Mouse (Mus musculus) midbrain, embryonic 11.5 days (tissue): Measurements from ENCODE around the gene Wdr78. TPM values are rescaled to one million over a fixed set of nuclear protein-coding genes. Genes with fewer than 3 reads are reported as not detected.
A peak's percentile ranks its signal among the peaks of the same experiment; 100 is the strongest.

ENCODE experiments used
- ATAC-seq: fragments of 200-750 bp; cut with Nextera tagmentation; 2 replicates; pipeline ENCODE4 v1.8.0; 2017; ENCODE audit warnings: moderate TSS enrichment, moderate library complexity; ENCODE audit not compliant: low FRiP score
- DNase-seq: peaks from one replicate; pipeline ENCODE4 v3.0.0; 2015; ENCODE audit warnings: low spot score; ENCODE audit errors: missing footprints
- H3K27ac ChIP-seq: fragments of 300-500 bp; sonication (generic); 2 replicates; pipeline ENCODE4 v1.5.1; 2014; ENCODE audit warnings: low read depth, low read length
- H3K27me3 ChIP-seq: fragments of 300-500 bp; sonication (generic); 2 replicates; pipeline ENCODE4 v1.6.1; 2014; ENCODE audit warnings: mild to moderate bottlenecking, low read length, moderate library complexity, mixed read lengths; ENCODE audit not compliant: control insufficient read depth, insufficient read depth
- H3K36me3 ChIP-seq: fragments of 300-500 bp; sonication (generic); 2 replicates; pipeline ENCODE4 v1.6.1; 2014; ENCODE audit warnings: mild to moderate bottlenecking, low read length, moderate library complexity, mixed read lengths; ENCODE audit not compliant: control insufficient read depth, insufficient read depth
- H3K4me1 ChIP-seq: fragments of 300-500 bp; sonication (generic); 2 replicates; pipeline ENCODE4 v1.6.1; 2014; ENCODE audit warnings: low read length; ENCODE audit not compliant: control insufficient read depth, insufficient read depth
- H3K4me2 ChIP-seq: fragments of 300-500 bp; sonication (generic); 2 replicates; pipeline ENCODE4 v1.6.1; 2014; ENCODE audit warnings: mild to moderate bottlenecking, moderate library complexity
- H3K4me3 ChIP-seq: fragments of 300-500 bp; sonication (generic); 2 replicates; pipeline ENCODE4 v1.5.1; 2014; ENCODE audit warnings: low read depth, low read length
- H3K9ac ChIP-seq: fragments of 300-500 bp; sonication (generic); 2 replicates; pipeline ENCODE4 v1.6.1; 2014; ENCODE audit warnings: low read length
- H3K9me3 ChIP-seq: fragments of 300-500 bp; sonication (generic); 2 replicates; pipeline ENCODE4 v1.6.1; 2016; ENCODE audit warnings: low read length; ENCODE audit not compliant: control insufficient read depth
- WGBS: fragments of 180-500 bp; shearing (Covaris S2); extraction: QIAGEN DNeasy Blood & Tissue Kit; methylation state at CpG from one replicate; pipeline ENCODE4 v1.1.7; 2014; 5-methylcytosine and 5-hydroxymethylcytosine counted together
- polyA plus RNA-seq: library from polyadenylated mRNA; unstranded; fragments of >200 nt; fragmentation: Nextera tagmentation; extraction: Ambion mirVana; gene quantifications from 2 replicates; pipeline ENCODE4 v1.2.1, GENCODE M21; 2014

The Wdr78 gene
- polyA plus RNA-seq, 1 experiment from 2014 or later: 5.5 TPM

DNA sequence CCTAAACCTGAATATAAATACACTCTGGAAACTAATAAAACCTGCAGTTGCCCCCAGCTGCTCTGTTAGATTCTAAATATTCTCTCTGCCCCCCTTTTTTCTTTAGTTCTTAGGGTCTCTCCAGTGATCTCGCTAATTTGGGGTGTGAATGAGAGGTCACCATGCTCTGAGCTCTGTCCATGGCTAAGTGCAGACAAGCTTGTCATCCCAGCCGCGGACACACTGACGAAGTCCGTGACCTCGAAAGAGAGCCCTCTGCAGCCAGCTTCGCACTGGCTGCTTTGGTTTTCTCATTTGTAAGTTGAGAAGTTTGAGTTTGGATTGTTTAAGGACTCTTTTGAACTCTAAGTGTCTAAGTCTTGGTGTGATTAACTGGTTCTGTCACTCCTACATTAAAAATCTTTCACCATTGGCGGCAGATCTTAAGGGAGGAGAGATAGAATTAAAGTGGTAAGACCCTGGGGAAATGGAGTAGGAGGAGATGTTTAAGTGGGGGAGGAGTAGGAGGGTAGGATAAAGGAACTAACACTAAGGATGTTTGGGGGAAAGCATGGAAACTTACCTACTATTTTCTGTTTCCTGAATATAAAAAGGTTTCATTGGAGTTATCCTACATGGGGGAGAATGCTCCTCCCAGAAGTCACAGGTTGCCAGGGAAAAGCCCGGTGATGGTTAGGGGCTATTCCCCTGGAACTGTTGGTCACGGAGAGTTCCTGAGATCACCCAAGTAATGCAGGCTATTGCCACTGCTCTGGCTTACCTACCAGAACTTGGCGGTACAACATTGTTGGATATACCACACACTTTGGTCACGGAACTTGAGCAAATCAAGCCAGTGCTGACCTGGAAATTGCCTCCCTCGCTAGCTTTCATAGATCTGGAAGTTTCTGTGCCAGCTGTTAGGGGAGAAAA, 85.9 kb downstream of the Wdr78 start:
- Histone ChIP-seq H3K4me1 (no peaks in the 10 kb centered on the region), H3K4me2 (no peak overlapping the region), H3K27ac (no peak overlapping the region), H3K9me3 (no peaks in the 10 kb centered on the region), H3K27me3 (no peaks in the 10 kb centered on the region), H3K4me3 (no peak overlapping the region), H3K9ac (no peak overlapping the region), H3K36me3 (no peaks in the 10 kb centered on the region)
- DNase-seq (no peak), ATAC-seq (no peak)
- WGBS: 78% methylated on average over 13 of the region's 13 CpGs

DNA sequence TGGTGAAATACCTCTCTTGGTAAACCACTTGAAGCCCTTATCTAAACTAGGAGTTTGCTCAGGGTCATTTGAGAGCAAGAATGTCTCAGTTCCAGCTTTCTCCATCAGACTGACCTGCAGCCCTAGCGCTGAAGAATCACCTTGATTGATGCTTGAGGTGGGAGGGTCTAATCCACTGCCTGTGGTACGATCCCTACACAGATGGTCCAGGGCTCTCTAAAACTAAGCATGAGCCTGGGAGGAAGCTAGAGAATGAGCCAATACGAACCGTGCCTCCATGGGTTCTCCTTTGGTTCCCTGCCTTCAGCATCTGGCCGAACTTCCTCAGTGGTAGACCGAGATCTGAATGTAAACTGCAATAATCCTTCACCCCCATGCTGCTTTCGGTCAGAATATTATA, 86.6 kb downstream of the Wdr78 start:
- H3K9ac ChIP-seq: no peak overlapping the region
- no peak overlapping the region for H3K4me3 ChIP-seq
- no peaks in the 10 kb centered on the region for H3K36me3 ChIP-seq
- no peaks in the 10 kb centered on the region for H3K27me3 ChIP-seq
- WGBS: 86% methylated on average over 7 of the region's 7 CpGs
- no peaks in the 10 kb centered on the region for H3K9me3 ChIP-seq
- no peak overlapping the region for H3K4me2 ChIP-seq
- DNase-seq: no peak
- no peaks in the 10 kb centered on the region for H3K4me1 ChIP-seq
- ATAC-seq: no peak
- H3K27ac ChIP-seq: no peak overlapping the region

- DNase-seq (no peak), ATAC-seq (no peak)
- Histone ChIP-seq H3K4me1 (no peaks in the 10 kb centered on the region), H3K4me3 (no peak within 1 kb of the TSS), H3K9me3 (no peaks in the 10 kb centered on the region), H3K27ac (no peak within 1 kb of the TSS), H3K27me3 (no peaks in the 10 kb centered on the region), H3K9ac (no peak within 1 kb of the TSS), H3K36me3 (no peaks in the 10 kb centered on the region), H3K4me2 (no peak within 1 kb of the TSS)
- WGBS: 94% methylated on average over 4 of the region's 4 CpGs
These were observed 87.7 kb downstream of the Wdr78 start, which contains the start of gene Insl5 for GRCm38 (mm10) chr4:103026621-103027020. Insl5 (minus strand) TSS chr4:103026842.

DNA sequence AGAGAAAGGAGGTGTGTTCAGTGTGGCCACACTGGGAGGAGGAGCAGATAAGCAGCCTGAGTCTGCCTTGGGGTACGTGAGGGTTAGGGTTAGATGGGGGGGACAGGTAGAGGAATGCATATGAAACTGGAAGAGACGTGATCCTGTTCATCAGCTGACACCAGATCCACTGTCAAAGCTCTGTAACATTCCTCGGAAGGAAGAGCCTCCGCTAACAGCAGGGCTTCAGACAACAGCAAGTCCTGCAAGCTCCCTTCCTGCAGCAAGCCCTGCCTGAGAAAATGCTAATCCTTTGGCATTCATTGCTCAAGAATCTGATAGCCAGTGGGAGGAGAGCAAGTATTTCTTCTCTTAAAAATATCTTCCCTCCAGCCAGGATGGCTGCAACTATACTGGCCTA, 100.9 kb downstream of the Wdr78 start:
- H3K4me1 ChIP-seq: peaks cover 6% of the 10 kb centered on the region
- no peak overlapping the region for H3K27ac ChIP-seq
- peak overlapping the region; percentile 16; the same call in 1 of the 2 replicates for H3K9ac ChIP-seq
- H3K4me3 ChIP-seq: 0 out of 2 replicates have a peak overlapping the region, but pooled peaks have one; percentile 7
- DNase-seq (peak; percentile 91), ATAC-seq (peak; percentile 69)
- H3K4me2 ChIP-seq: peak overlapping the region; percentile 33
- H3K36me3 ChIP-seq: no peaks in the 10 kb centered on the region
- WGBS: 1% methylated on average over 4 of the region's 4 CpGs
- H3K9me3 ChIP-seq: no peaks in the 10 kb centered on the region
- H3K27me3 ChIP-seq: no peaks in the 10 kb centered on the region

DNA sequence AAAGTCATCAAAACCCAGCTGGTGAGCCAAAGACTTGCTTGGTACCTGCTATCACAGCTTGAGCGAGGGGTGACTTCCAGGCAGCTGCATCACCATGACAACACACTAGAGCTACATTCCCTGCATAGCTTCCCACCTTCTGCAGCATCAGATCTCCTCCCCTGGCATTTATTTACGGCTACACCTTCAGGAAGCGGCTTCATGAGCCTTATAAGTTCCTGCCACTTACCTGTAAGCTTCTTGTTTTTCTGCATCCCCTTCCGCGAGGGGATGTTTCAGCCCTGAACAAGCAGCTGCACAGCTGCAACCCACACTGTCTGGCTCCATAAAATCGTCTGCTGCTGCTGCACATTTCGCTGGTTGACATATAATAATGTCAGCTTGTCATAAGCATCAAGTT, 102.5 kb downstream of the Wdr78 start:
- no peak overlapping the region for H3K27ac ChIP-seq
- H3K9me3 ChIP-seq: no peaks in the 10 kb centered on the region
- no peak overlapping the region for H3K4me2 ChIP-seq
- ATAC-seq: no peak
- 31% methylated on average over 7 of the region's 7 CpGs for whole genome bisulfite sequencing
- H3K4me3 ChIP-seq: no peak overlapping the region
- H3K36me3 ChIP-seq: no peaks in the 10 kb centered on the region
- no peak for DNase-seq
- H3K4me1 ChIP-seq: peaks cover 9% of the 10 kb centered on the region
- no peaks in the 10 kb centered on the region for H3K27me3 ChIP-seq
- H3K9ac ChIP-seq: no peak overlapping the region

- H3K27me3 ChIP-seq: no peaks in the 10 kb centered on the region
These were observed 103.6 kb downstream of the Wdr78 start for GRCm38 (mm10) chr4:103010734-103011133.

GRCm38 (mm10) chr4:103006943-103007418, 107.4 kb downstream of the Wdr78 start:
- Histone ChIP-seq H3K9me3 (no peaks in the 10 kb centered on the region), H3K36me3 (no peaks in the 10 kb centered on the region), H3K4me1 (peaks cover 9% of the 10 kb centered on the region; the same call in 1 of the 2 replicates), H3K27ac (no peak overlapping the region; the same call in 1 of the 2 replicates), H3K27me3 (no peaks in the 10 kb centered on the region), H3K4me3 (no peak overlapping the region), H3K4me2 (no peak overlapping the region), H3K9ac (no peak overlapping the region)
- ATAC-seq: peak; percentile 55; the same call in 1 of the 2 replicates
- WGBS: 37% methylated on average over 4 of the region's 4 CpGs
- peak; percentile 88 for DNase-seq

More at GRCm38 (mm10) chr4:103010734-103011133, 103.6 kb downstream of the Wdr78 start:
- no peaks in the 10 kb centered on the region for H3K36me3 ChIP-seq
- WGBS: 89% methylated on average over 4 of the region's 4 CpGs
- H3K4me3 ChIP-seq: no peak overlapping the region
- no peak for ATAC-seq
- DNase-seq: no peak
- no peak overlapping the region for H3K27ac ChIP-seq
- no peak overlapping the region for H3K9ac ChIP-seq
- H3K9me3 ChIP-seq: no peaks in the 10 kb centered on the region
- no peak overlapping the region for H3K4me2 ChIP-seq
- H3K4me1 ChIP-seq: peaks cover 15% of the 10 kb centered on the region

- 82% methylated on average over 5 of the region's 5 CpGs for WGBS
- no peak for ATAC-seq
These were observed 108.1 kb downstream of the Wdr78 start for GRCm38 (mm10) chr4:103006266-103006665.

More at GRCm38 (mm10) chr4:103006266-103006665, 108.1 kb downstream of the Wdr78 start:
- H3K9me3 ChIP-seq: no peaks in the 10 kb centered on the region
- H3K27ac ChIP-seq: no peak overlapping the region
- H3K9ac ChIP-seq: no peak overlapping the region
- no peak overlapping the region for H3K4me2 ChIP-seq
- DNase-seq: peak; percentile 79
- no peaks in the 10 kb centered on the region for H3K27me3 ChIP-seq
- H3K4me3 ChIP-seq: no peak overlapping the region
- peaks cover 9% of the 10 kb centered on the region; the same call in 1 of the 2 replicates for H3K4me1 ChIP-seq
- no peaks in the 10 kb centered on the region for H3K36me3 ChIP-seq
